Mouse (Mus musculus): ENCODE data around the gene Dnah7a. TPM values are rescaled to one million over a fixed set of nuclear protein-coding genes. Genes with fewer than 3 reads are reported as not detected.
A peak's percentile ranks its signal among the peaks of the same experiment; 100 is the strongest.
"Not testable (repeated sequence)": the region's sequence is repeated elsewhere in the genome, so short reads cannot be mapped to it uniquely, and the experiment has no call there.

The Dnah7a gene
- total RNA-seq, 1 experiment from 2014 or later: not detected

GRCm38 (mm10) chr1:53439173-53439572, 267.4 kb downstream of the Dnah7a start:
- not testable (repeated sequence) for ATAC-seq (ENCODE audit: extremely low read depth, insufficient number of reproducible peaks, low FRiP score, poor library complexity, severe bottlenecking)

- not testable (repeated sequence) for ATAC-seq (ENCODE audit: extremely low read depth, insufficient number of reproducible peaks, low FRiP score, poor library complexity, severe bottlenecking)
These were observed 274.2 kb downstream of the Dnah7a start for GRCm38 (mm10) chr1:53432433-53432832.

DNA sequence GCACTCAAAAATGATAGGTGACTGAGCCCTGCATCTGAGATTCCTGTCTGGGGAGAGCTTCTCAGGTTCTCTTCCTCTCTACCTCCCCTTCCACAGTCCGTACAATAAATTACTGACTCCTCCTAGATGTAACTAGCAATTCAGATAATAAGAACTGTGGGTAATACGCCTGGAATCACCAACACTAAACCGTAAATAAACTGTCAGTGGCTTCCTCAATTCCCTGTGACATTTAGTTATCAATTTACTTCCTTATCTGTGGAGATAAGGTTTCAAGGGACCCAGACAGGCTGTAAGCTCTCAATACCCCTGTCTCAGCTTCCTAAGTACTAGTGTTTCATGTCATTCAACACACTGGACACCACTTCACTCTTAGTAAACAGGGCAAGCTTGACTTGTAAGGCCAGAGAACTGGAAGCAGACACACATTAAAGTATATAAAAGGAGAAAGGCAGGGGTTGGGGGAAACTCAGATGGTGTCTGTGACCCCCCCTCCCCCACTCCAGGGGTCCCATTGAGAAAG, 300.7 kb downstream of the Dnah7a start:
- no peak for ATAC-seq (ENCODE audit: extremely low read depth, insufficient number of reproducible peaks, low FRiP score, poor library complexity, severe bottlenecking)

- not testable (repeated sequence) for ATAC-seq (ENCODE audit: extremely low read depth, insufficient number of reproducible peaks, low FRiP score, poor library complexity, severe bottlenecking)
These were observed 312.4 kb downstream of the Dnah7a start for GRCm38 (mm10) chr1:53393936-53394760.

DNA sequence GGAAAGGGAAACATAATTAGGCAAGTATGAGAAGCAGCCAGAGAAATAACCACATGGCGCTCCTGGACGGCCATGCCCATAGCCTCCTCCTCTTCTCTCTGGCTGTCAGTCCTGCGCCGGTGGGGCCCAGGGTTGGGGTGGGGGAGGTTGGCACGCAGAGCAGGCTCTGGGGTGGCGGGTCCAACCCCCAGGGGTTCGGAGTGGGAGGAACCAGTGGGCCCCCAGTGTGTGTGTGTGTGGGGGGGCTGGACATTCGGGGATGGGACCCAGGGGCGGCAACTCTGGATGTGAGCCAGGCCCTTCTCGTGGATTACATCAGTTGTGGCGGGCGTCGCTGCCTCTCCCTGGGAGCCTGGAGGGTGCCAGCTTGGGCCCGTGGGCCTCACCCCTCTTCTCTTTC, 317.8 kb downstream of the Dnah7a start:
- ATAC-seq (ENCODE audit: extremely low read depth, insufficient number of reproducible peaks, low FRiP score, poor library complexity, severe bottlenecking): no peak

GRCm38 (mm10) chr1:53384085-53384688, 322.4 kb downstream of the Dnah7a start:
- no peak for ATAC-seq (ENCODE audit: extremely low read depth, insufficient number of reproducible peaks, low FRiP score, poor library complexity, severe bottlenecking)

DNA sequence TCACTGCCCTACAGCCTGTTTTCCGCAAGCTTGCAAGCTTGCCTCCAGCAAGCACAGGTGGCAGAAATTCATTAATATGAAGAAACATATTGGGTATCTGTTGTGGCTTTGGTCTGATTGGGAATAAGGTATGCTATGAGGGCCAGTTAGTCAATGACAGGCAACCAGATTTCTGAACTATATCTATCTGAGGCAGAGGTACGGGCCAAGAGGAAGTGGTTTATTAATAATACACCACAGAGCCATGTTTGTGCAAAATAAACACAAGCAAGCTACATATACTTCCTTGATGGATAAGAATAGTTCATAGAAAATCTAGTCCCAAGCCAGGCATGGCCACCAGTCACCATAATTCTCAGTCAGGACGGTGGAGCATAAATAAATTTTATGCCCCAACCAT, 328.9 kb downstream of the Dnah7a start:
- ATAC-seq (ENCODE audit: extremely low read depth, insufficient number of reproducible peaks, low FRiP score, poor library complexity, severe bottlenecking): no peak

DNA sequence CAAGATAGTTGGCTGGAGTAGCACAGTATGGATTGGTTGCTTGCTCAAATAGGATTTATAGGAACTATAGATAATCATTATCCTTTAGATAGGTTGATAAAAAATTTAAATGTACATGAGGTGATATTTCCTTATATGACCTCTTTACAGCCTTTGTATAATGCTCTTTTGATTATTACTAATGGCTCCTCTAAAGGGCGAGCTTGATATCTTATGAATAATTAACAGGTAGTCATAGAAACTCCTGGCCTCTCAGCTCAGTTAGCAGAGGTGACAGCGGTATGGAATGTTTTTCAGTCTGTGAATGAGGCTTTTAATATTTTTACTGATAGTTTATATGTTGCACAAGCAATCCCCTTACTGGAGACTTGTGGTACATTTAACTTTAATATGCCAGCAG, 330.6 kb downstream of the Dnah7a start:
- ATAC-seq (ENCODE audit: extremely low read depth, insufficient number of reproducible peaks, low FRiP score, poor library complexity, severe bottlenecking): not testable (repeated sequence)

DNA sequence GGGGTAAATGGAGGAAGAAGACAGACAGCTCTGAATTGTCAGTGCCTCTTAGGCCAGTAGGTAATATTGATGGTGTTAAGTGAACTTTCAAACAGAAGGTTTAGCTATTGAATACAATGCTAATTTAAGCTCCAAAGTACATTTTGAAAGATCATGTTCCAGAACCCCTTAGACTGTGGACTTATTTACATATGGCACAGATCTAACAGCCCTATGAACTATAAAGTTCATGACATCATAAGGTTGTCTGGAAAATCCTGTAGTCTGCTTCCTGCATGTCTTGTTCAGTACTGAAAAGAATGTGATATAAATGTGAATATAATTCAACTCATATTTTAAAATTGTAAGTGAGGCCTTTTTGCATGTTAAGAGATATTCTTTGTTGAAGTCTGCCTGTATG, 347.6 kb downstream of the Dnah7a start:
- no peak for ATAC-seq (ENCODE audit: extremely low read depth, insufficient number of reproducible peaks, low FRiP score, poor library complexity, severe bottlenecking)

GRCm38 (mm10) chr1:53352327-53353261, 354.0 kb downstream of the Dnah7a start, which contains the start of the genes Asdurf, Gm28551 and Asnsd1:
TSS of gene Asdurf (minus strand) at chr1:53352619.
TSS of gene Gm28551 (minus strand) at chr1:53352667.
TSS of gene Asnsd1 (minus strand) at chr1:53352752.
- peak; percentile 98 for ATAC-seq (ENCODE audit: extremely low read depth, insufficient number of reproducible peaks, low FRiP score, poor library complexity, severe bottlenecking)

Other genes starting within 250 kb of the Dnah7a start
- gene Stk17b, start 78.4 kb upstream of the Dnah7a start, total RNA-seq (2017): 1,289 and 1,302 TPM in 2 replicates